Mouse (Mus musculus): ENCODE measurements around the gene Tapt1.

DNA sequence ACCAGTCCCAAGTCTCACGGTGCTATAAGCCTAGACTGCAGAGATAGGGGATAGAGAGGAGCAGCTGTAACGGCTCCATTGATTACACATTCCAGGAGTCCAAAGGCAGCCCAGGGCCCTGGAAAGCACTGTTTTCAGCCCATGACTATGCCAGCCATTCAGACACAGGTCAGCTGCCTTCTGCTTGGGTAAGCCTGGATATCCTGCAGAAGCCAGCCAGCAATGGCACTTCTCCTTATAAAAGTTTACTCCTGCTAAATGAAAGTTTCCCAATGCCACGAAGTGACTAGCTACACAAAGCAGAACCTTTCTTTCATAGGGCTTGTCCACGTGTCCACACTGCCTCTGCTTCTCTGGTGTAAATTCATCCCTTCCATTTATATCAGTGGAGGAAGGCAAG, 7.9 kb downstream of the Tapt1 start:
- no peak for TF ChIP-seq CTCF (IDR thresholded peaks at IDR 0.05; ENCODE audit: low read depth, low read length)
- no peak for TF ChIP-seq POLR2AphosphoS5 (IDR thresholded peaks at IDR 0.05; ENCODE audit: insufficient replicate concordance, low read depth, low read length)

Data from G1E (cell line).